Mouse (Mus musculus): ENCODE results near the gene Tgfbi. TPM values are rescaled to one million over a fixed set of nuclear protein-coding genes. Genes with fewer than 3 reads are reported as not detected.
A peak's percentile ranks its signal among the peaks of the same experiment; 100 is the strongest.

The Tgfbi gene
- polyA plus RNA-seq, 1 experiment: 1.8 TPM

GRCm38 (mm10) chr13:56641746-56642145, 32.4 kb downstream of the Tgfbi start:
- H3K4me2 ChIP-seq (ENCODE audit: low read depth): no peak overlapping the region
- H3ac ChIP-seq (ENCODE audit: control insufficient read depth, insufficient read length): no peak overlapping the region
- TF ChIP-seq POLR2A (IDR thresholded peaks at IDR 0.05; ENCODE audit: insufficient read length, low read depth) (no peak), TCF12 (IDR thresholded peaks at IDR 0.05; ENCODE audit: insufficient read depth, poor library complexity, severe bottlenecking) (no peak), TCF3 (IDR thresholded peaks at IDR 0.05; ENCODE audit: insufficient read length, low read depth) (no peak), SRF (IDR thresholded peaks at IDR 0.05; ENCODE audit: control insufficient read depth, insufficient read length, low read depth) (no peak), MAX (IDR thresholded peaks at IDR 0.05; ENCODE audit: low read depth) (no peak), E2F4 (IDR thresholded peaks at IDR 0.05; ENCODE audit: insufficient read depth) (no peak), MYOG (IDR thresholded peaks at IDR 0.05; ENCODE audit: control insufficient read depth in 1 of 3, insufficient read depth in 1 of 3, insufficient read length in 2 of 3, low read depth in 2 of 3) (no peak), POLR2AphosphoS2 (IDR thresholded peaks at IDR 0.05; ENCODE audit: insufficient read length, low read depth) (no peak), USF1 (IDR thresholded peaks at IDR 0.05; ENCODE audit: low read depth) (no peak), CEBPB (IDR thresholded peaks at IDR 0.05; ENCODE audit: insufficient read depth, poor library complexity, severe bottlenecking) (no peak), REST (IDR thresholded peaks at IDR 0.05; ENCODE audit: insufficient read depth, insufficient read length) (no peak), MYOD1 (IDR thresholded peaks at IDR 0.05; ENCODE audit: control insufficient read depth in 1 of 3, insufficient read length in 2 of 3, low read depth in 2 of 3) (no peak)
- no peaks in the 10 kb centered on the region for H3K79me2 ChIP-seq (ENCODE audit: control insufficient read depth, insufficient read depth)
- H3K27me3 ChIP-seq (ENCODE audit: control insufficient read depth, insufficient read depth, insufficient read length): no peaks in the 10 kb centered on the region
- no peaks in the 10 kb centered on the region for H3K36me3 ChIP-seq (ENCODE audit: control insufficient read depth, insufficient read depth)
- H3K4me3 ChIP-seq: no peak overlapping the region

GRCm38 (mm10) chr13:56644031-56644430, 34.7 kb downstream of the Tgfbi start:
- Histone ChIP-seq H3ac (ENCODE audit: control insufficient read depth, insufficient read length) (no peak overlapping the region), H3K27me3 (ENCODE audit: control insufficient read depth, insufficient read depth, insufficient read length) (no peaks in the 10 kb centered on the region), H3K4me3 (no peak overlapping the region), H3K4me2 (ENCODE audit: low read depth) (no peak overlapping the region), H3K79me2 (ENCODE audit: control insufficient read depth, insufficient read depth) (no peaks in the 10 kb centered on the region), H3K36me3 (ENCODE audit: control insufficient read depth, insufficient read depth) (no peaks in the 10 kb centered on the region)
- TF ChIP-seq MYOG (IDR thresholded peaks at IDR 0.05; ENCODE audit: control insufficient read depth in 1 of 3, insufficient read depth in 1 of 3, insufficient read length in 2 of 3, low read depth in 2 of 3) (no peak), MAX (IDR thresholded peaks at IDR 0.05; ENCODE audit: low read depth) (no peak), REST (IDR thresholded peaks at IDR 0.05; ENCODE audit: insufficient read depth, insufficient read length) (no peak), CEBPB (IDR thresholded peaks at IDR 0.05; ENCODE audit: insufficient read depth, poor library complexity, severe bottlenecking) (no peak), TCF3 (IDR thresholded peaks at IDR 0.05; ENCODE audit: insufficient read length, low read depth) (no peak)

- Histone ChIP-seq H3ac (ENCODE audit: control insufficient read depth, insufficient read length) (no peak overlapping the region), H3K79me2 (ENCODE audit: control insufficient read depth, insufficient read depth) (no peaks in the 10 kb centered on the region), H3K36me3 (ENCODE audit: control insufficient read depth, insufficient read depth) (no peaks in the 10 kb centered on the region), H3K4me2 (ENCODE audit: low read depth) (no peak overlapping the region), H3K4me3 (no peak overlapping the region), H3K27me3 (ENCODE audit: control insufficient read depth, insufficient read depth, insufficient read length) (no peaks in the 10 kb centered on the region)
- TF ChIP-seq TCF3 (IDR thresholded peaks at IDR 0.05; ENCODE audit: insufficient read length, low read depth) (no peak), MYOG (IDR thresholded peaks at IDR 0.05; ENCODE audit: control insufficient read depth in 1 of 3, insufficient read depth in 1 of 3, insufficient read length in 2 of 3, low read depth in 2 of 3) (no peak), MAX (IDR thresholded peaks at IDR 0.05; ENCODE audit: low read depth) (no peak), SRF (IDR thresholded peaks at IDR 0.05; ENCODE audit: control insufficient read depth, insufficient read length, low read depth) (no peak), REST (IDR thresholded peaks at IDR 0.05; ENCODE audit: insufficient read depth, insufficient read length) (no peak), MYOD1 (IDR thresholded peaks at IDR 0.05; ENCODE audit: control insufficient read depth in 1 of 3, insufficient read length in 2 of 3, low read depth in 2 of 3) (no peak), POLR2AphosphoS2 (IDR thresholded peaks at IDR 0.05; ENCODE audit: insufficient read length, low read depth) (no peak), POLR2A (IDR thresholded peaks at IDR 0.05; ENCODE audit: insufficient read length, low read depth) (no peak)
Measured at GRCm38 (mm10) chr13:56645744-56646143, 36.4 kb downstream of the Tgfbi start.

- Histone ChIP-seq H3ac (ENCODE audit: control insufficient read depth, insufficient read length) (no peak overlapping the region), H3K79me2 (ENCODE audit: control insufficient read depth, insufficient read depth) (no peaks in the 10 kb centered on the region), H3K4me3 (no peak overlapping the region), H3K36me3 (ENCODE audit: control insufficient read depth, insufficient read depth) (no peaks in the 10 kb centered on the region), H3K4me2 (ENCODE audit: low read depth) (peak overlapping the region; percentile 10), H3K27me3 (ENCODE audit: control insufficient read depth, insufficient read depth, insufficient read length) (no peaks in the 10 kb centered on the region)
- TF ChIP-seq MYOG (IDR thresholded peaks at IDR 0.05; ENCODE audit: control insufficient read depth in 1 of 3, insufficient read depth in 1 of 3, insufficient read length in 2 of 3, low read depth in 2 of 3): no peak
Measured at GRCm38 (mm10) chr13:56647597-56648405, 38.5 kb downstream of the Tgfbi start.

GRCm38 (mm10) chr13:56650020-56650419, 40.7 kb downstream of the Tgfbi start:
- Histone ChIP-seq H3K27me3 (ENCODE audit: control insufficient read depth, insufficient read depth, insufficient read length) (no peaks in the 10 kb centered on the region), H3K4me3 (no peak overlapping the region), H3K4me2 (ENCODE audit: low read depth) (no peak overlapping the region), H3K36me3 (ENCODE audit: control insufficient read depth, insufficient read depth) (no peaks in the 10 kb centered on the region), H3ac (ENCODE audit: control insufficient read depth, insufficient read length) (no peak overlapping the region), H3K79me2 (ENCODE audit: control insufficient read depth, insufficient read depth) (no peaks in the 10 kb centered on the region)
- TF ChIP-seq MYOD1 (IDR thresholded peaks at IDR 0.05; ENCODE audit: control insufficient read depth in 1 of 3, insufficient read length in 2 of 3, low read depth in 2 of 3) (peak in 2 of 3 experiments; percentile 36 to 41), TCF3 (IDR thresholded peaks at IDR 0.05; ENCODE audit: insufficient read length, low read depth) (no peak), REST (IDR thresholded peaks at IDR 0.05; ENCODE audit: insufficient read depth, insufficient read length) (no peak), USF1 (IDR thresholded peaks at IDR 0.05; ENCODE audit: low read depth) (no peak), POLR2AphosphoS2 (IDR thresholded peaks at IDR 0.05; ENCODE audit: insufficient read length, low read depth) (no peak), TCF12 (IDR thresholded peaks at IDR 0.05; ENCODE audit: insufficient read depth, poor library complexity, severe bottlenecking) (peak; percentile 0), MYOG (IDR thresholded peaks at IDR 0.05; ENCODE audit: control insufficient read depth in 1 of 3, insufficient read depth in 1 of 3, insufficient read length in 2 of 3, low read depth in 2 of 3) (peak in 2 of 3 experiments; percentile 63 to 89), CEBPB (IDR thresholded peaks at IDR 0.05; ENCODE audit: insufficient read depth, poor library complexity, severe bottlenecking) (no peak)

Measured in myocyte (in vitro differentiated cells).